21 mouse cellular contexts compared by ENCODE assay signal in genomic region chr6:137138822-137139221, GRCm38 (mm10). TPM values are rescaled to one million over a fixed set of nuclear protein-coding genes. Genes with fewer than 3 reads are reported as not detected.
DNase-seq lines count a peak whose midpoint lies in the region; ATAC-seq and TF ChIP-seq lines count a peak whose summit lies in the region.
"Had no signal": no experiment of that assay in that cellular context is flagged by ENCODE, and none has a peak within 500 bp of the region (broad histone marks: within the 10 kb centered on the region; RNA-seq: fewer than 3 reads in every experiment).

No protein-coding gene starts in this region.

- 60% methylated on average over 8 of the region's 8 CpGs for WGBS in heart, adult 2 months
- WGBS in kidney, embryonic 14.5 days: 67% methylated on average over 8 of the region's 8 CpGs
- 63% methylated on average over 8 of the region's 8 CpGs for WGBS in liver, postnatal 0 days (ENCODE audit: insufficient replicate concordance)
- WGBS in liver, embryonic 12.5 days (ENCODE audit: insufficient replicate concordance): 55% methylated on average over 8 of the region's 8 CpGs
- WGBS in stomach, postnatal 0 days: 39% methylated on average over 8 of the region's 8 CpGs

- H3K36me3 ChIP-seq in heart, adult 2 months (ENCODE audit: control insufficient read depth, insufficient read depth, low read length): no peaks in the 10 kb centered on the region
- H3K36me3 ChIP-seq in kidney, embryonic 14.5 days (ENCODE audit: control insufficient read depth, insufficient read depth, low read length): no peaks in the 10 kb centered on the region
- H3K36me3 ChIP-seq in liver, postnatal 0 days (replicated peaks; ENCODE audit: insufficient read depth, low read length): no peaks in the 10 kb centered on the region
- H3K36me3 ChIP-seq in liver, embryonic 12.5 days: no peaks in the 10 kb centered on the region
- H3K36me3 ChIP-seq in stomach, postnatal 0 days (ENCODE audit: control insufficient read depth, insufficient read depth, low read length): no peaks in the 10 kb centered on the region
- H3K36me3 ChIP-seq: embryonic facial prominence, embryonic 10.5 days; forebrain, embryonic 10.5 days; hindbrain, embryonic 15.5 days had no signal

- DNase-seq in heart, adult 11 months: peak; percentile 50
- no peak for DNase-seq in heart, adult 2 months
- no peak for DNase-seq in kidney, adult 11 months
- no peak for DNase-seq in liver, postnatal 0 days
- DNase-seq in stomach, postnatal 0 days (ENCODE audit: low spot score): no peak
- no peak for DNase-seq in thymus, postnatal 36 days
- DNase-seq: adrenal gland, postnatal 36 days; cerebellum, adult 2 months; cerebellum, postnatal 10 days; gastrocnemius, postnatal 10 days had no signal

- no peak overlapping the region for H3K27ac ChIP-seq in heart, adult 2 months
- H3K27ac ChIP-seq in kidney, embryonic 14.5 days (ENCODE audit: low read depth, low read length): peak overlapping the region; percentile 47; the same call in 1 of the 2 replicates
- H3K27ac ChIP-seq in liver, postnatal 0 days (ENCODE audit: low read depth): 0 out of 2 replicates have a peak overlapping the region, but pooled peaks have one; percentile 16
- H3K27ac ChIP-seq in liver, embryonic 12.5 days: no peak overlapping the region
- H3K27ac ChIP-seq in stomach, postnatal 0 days (replicated peaks): peak overlapping the region; percentile 59
- H3K27ac ChIP-seq: embryonic facial prominence, embryonic 10.5 days; forebrain, embryonic 10.5 days; hindbrain, embryonic 15.5 days had no signal

- intact Hi-C loops in heart, adult 2 months (cut with DNase I): no loop called here

- H3K27me3 ChIP-seq in heart, adult 2 months (ENCODE audit: control insufficient read depth, insufficient read depth, low read length): no peaks in the 10 kb centered on the region
- no peaks in the 10 kb centered on the region for H3K27me3 ChIP-seq in kidney, embryonic 14.5 days (ENCODE audit: control insufficient read depth, insufficient read depth, low read length)
- H3K27me3 ChIP-seq in liver, postnatal 0 days (ENCODE audit: insufficient read depth, low read length): no peaks in the 10 kb centered on the region
- H3K27me3 ChIP-seq in liver, embryonic 12.5 days (replicated peaks): no peaks in the 10 kb centered on the region
- H3K27me3 ChIP-seq in stomach, postnatal 0 days (ENCODE audit: control insufficient read depth, insufficient read depth, low read length): no peaks in the 10 kb centered on the region
- H3K27me3 ChIP-seq: CH12.LX; hindbrain, embryonic 15.5 days; Patski had no signal

- no peak for TF ChIP-seq EP300 in heart, adult 2 months (IDR thresholded peaks at IDR 0.05; ENCODE audit: insufficient read depth, low read depth, low read length)
- peak; percentile 57; the same call in 1 of the 2 replicates for TF ChIP-seq EP300 in liver, postnatal 0 days (IDR thresholded peaks at IDR 0.05; ENCODE audit: low read depth)
- no peak for TF ChIP-seq EP300 in stomach, postnatal 0 days (optimal IDR thresholded peaks at IDR 0.05)

- no peak for TF ChIP-seq CTCF in heart, adult 2 months (IDR thresholded peaks at IDR 0.05)
- TF ChIP-seq CTCF in liver, postnatal 0 days (IDR thresholded peaks at IDR 0.05; ENCODE audit: low read depth): no peak
- TF ChIP-seq CTCF in stomach, postnatal 0 days (IDR thresholded peaks at IDR 0.05; ENCODE audit: low read depth): no peak

- no peaks in the 10 kb centered on the region for H3K9me3 ChIP-seq in kidney, embryonic 14.5 days (ENCODE audit: control insufficient read depth, low read length)
- no peaks in the 10 kb centered on the region for H3K9me3 ChIP-seq in liver, postnatal 0 days (ENCODE audit: low read length)
- H3K9me3 ChIP-seq in liver, embryonic 12.5 days (replicated peaks): no peaks in the 10 kb centered on the region
- H3K9me3 ChIP-seq in stomach, postnatal 0 days (ENCODE audit: control insufficient read depth, low read length): no peaks in the 10 kb centered on the region
- H3K9me3 ChIP-seq: embryonic facial prominence, embryonic 10.5 days; forebrain, embryonic 10.5 days; hindbrain, embryonic 15.5 days had no signal

- no peak overlapping the region for H3K4me3 ChIP-seq in heart, adult 2 months
- H3K4me3 ChIP-seq in kidney, embryonic 14.5 days (ENCODE audit: low read length): no peak overlapping the region
- no peak overlapping the region for H3K4me3 ChIP-seq in liver, postnatal 0 days (ENCODE audit: low read depth, low read length)
- H3K4me3 ChIP-seq in liver, embryonic 12.5 days: no peak overlapping the region
- H3K4me3 ChIP-seq in stomach, postnatal 0 days (ENCODE audit: low read depth, low read length): no peak overlapping the region
- H3K4me3 ChIP-seq: embryonic facial prominence, embryonic 10.5 days; erythroblast, embryonic 14.5 days; forebrain, embryonic 10.5 days; hindbrain, embryonic 15.5 days had no signal

- no peak overlapping the region for H3K9ac ChIP-seq in heart, adult 2 months (ENCODE audit: low read depth, low read length)
- no peak overlapping the region for H3K9ac ChIP-seq in kidney, embryonic 14.5 days (ENCODE audit: low read depth, low read length)
- no peak overlapping the region for H3K9ac ChIP-seq in liver, postnatal 0 days (replicated peaks)
- H3K9ac ChIP-seq in liver, embryonic 12.5 days: no peak overlapping the region
- H3K9ac ChIP-seq in stomach, postnatal 0 days (ENCODE audit: low read length): no peak overlapping the region
- H3K9ac ChIP-seq: hindbrain, embryonic 15.5 days had no signal

- H3K79me2 ChIP-seq in heart, adult 2 months (replicated peaks; ENCODE audit: control insufficient read depth, insufficient read depth, low read length): no peaks in the 10 kb centered on the region

- TF ChIP-seq POLR2A in heart, adult 2 months (IDR thresholded peaks at IDR 0.05; ENCODE audit: insufficient read depth, low read depth, low read length): no peak

- H3K4me2 ChIP-seq in kidney, embryonic 14.5 days (replicated peaks; ENCODE audit: low read depth, low read length): no peak overlapping the region
- H3K4me2 ChIP-seq in liver, postnatal 0 days (ENCODE audit: low read depth, low read length): no peak overlapping the region
- no peak overlapping the region for H3K4me2 ChIP-seq in liver, embryonic 12.5 days
- H3K4me2 ChIP-seq in stomach, postnatal 0 days (replicated peaks; ENCODE audit: low read depth): no peak overlapping the region
- H3K4me2 ChIP-seq: heart, embryonic 11.5 days; hindbrain, embryonic 15.5 days had no signal

- ATAC-seq in kidney, embryonic 14.5 days (ENCODE audit: low FRiP score, low TSS enrichment): no peak
- ATAC-seq in liver, postnatal 0 days: no peak
- ATAC-seq in liver, embryonic 12.5 days: no peak
- peak; percentile 28; the same call in 1 of the 2 replicates for ATAC-seq in stomach, postnatal 0 days (ENCODE audit: low FRiP score, low TSS enrichment)
- ATAC-seq: activated CD4-positive, CD25-positive, alpha-beta regulatory T cell, adult 4 months; forebrain, embryonic 14.5 days; Patski had no signal

- no peaks in the 10 kb centered on the region; the same call in 1 of the 2 replicates for H3K4me1 ChIP-seq in heart, adult 2 months (ENCODE audit: control insufficient read depth, insufficient read depth, low read length)
- H3K4me1 ChIP-seq in kidney, embryonic 14.5 days (ENCODE audit: control insufficient read depth, insufficient read depth, low read length): peaks cover 25% of the 10 kb centered on the region
- 0 out of 2 replicates have a peak, but pooled peaks cover 3% of the 10 kb centered on the region for H3K4me1 ChIP-seq in liver, postnatal 0 days (ENCODE audit: insufficient read depth)
- H3K4me1 ChIP-seq in liver, embryonic 12.5 days: peaks cover 17% of the 10 kb centered on the region
- H3K4me1 ChIP-seq in stomach, postnatal 0 days (replicated peaks; ENCODE audit: control insufficient read depth, insufficient read depth): peaks cover 4% of the 10 kb centered on the region; the same call in 1 of the 2 replicates

RNA-seq across cellular contexts. Expression of gene Rerg, which starts 31.5 kb away (rescaled TPM):
- 1 to 10 TPM; 3.2 to 4.5 TPM for total RNA-seq in heart, adult 2 months (2021)
- 1.5 and 2.5 TPM in 2 replicates for polyA plus RNA-seq in heart, adult 2 months (2012; rRNA removed)
- 8.8 and 13.2 TPM in 2 replicates for polyA plus RNA-seq in kidney, embryonic 14.5 days (2014; fragmentation: Nextera tagmentation; extraction: Ambion mirVana)
- 5.6 and 6.9 TPM in 2 replicates for polyA plus RNA-seq in liver, postnatal 0 days (2015; fragmentation: Nextera tagmentation; extraction: Ambion mirVana)
- 2.8 and 3.0 TPM in 2 replicates for polyA plus RNA-seq in liver, embryonic 12.5 days (2016; fragmentation: Nextera tagmentation; extraction: Ambion mirVana)
- 22.5 and 23.9 TPM in 2 replicates for polyA plus RNA-seq in stomach, postnatal 0 days (2015; fragmentation: Nextera tagmentation; extraction: Ambion mirVana)
- total RNA-seq: CH12.LX had no signal
- polyA plus RNA-seq: activated CD4-positive, CD25-positive, alpha-beta regulatory T cell, adult 4 months; erythroblast, embryonic 14.5 days had no signal

Comparison
In these comparisons a context has a peak if more than half of its experiments do, and no peak if none do; other contexts are left out.
1. H3K27ac ChIP-seq: peak in kidney, embryonic 14.5 days (single experiment), liver, postnatal 0 days (single experiment) and stomach, postnatal 0 days (single experiment); none in heart, adult 2 months (single experiment) and liver, embryonic 12.5 days (single experiment).